Mouse (Mus musculus): ENCODE measurements around the gene Cand2.

DNA sequence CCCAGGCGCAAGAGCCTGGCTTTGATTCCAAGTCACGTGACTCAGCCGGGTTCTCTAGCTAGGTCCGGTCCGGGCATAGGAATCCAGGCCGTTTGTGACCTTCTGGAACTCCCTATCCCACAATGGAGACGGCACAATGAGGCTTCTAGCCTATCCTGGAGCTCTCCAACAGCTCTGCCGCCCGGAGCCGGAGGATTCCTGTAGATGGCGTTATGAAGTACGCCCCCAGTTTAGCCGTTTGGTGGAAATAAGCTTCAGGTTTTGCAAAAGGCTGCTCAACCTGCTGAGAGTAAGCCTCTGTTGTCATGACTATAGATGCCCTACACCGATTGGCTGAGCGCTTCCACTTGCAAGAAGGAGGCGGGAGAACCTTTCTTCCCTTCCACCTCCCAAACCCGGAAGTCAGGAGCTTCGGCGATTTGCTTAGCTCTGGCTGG, 63.8 kb downstream of the Cand2 start, which contains the start of gene Efcab12:
- no peak for TF ChIP-seq CTCF (IDR thresholded peaks at IDR 0.05; ENCODE audit: control insufficient read depth, insufficient read depth, insufficient read length)
- no peak for TF ChIP-seq USF1 (IDR thresholded peaks at IDR 0.05; ENCODE audit: low read depth)
- no peak for TF ChIP-seq MYOG (IDR thresholded peaks at IDR 0.05; ENCODE audit: control insufficient read depth, extremely low read depth, insufficient read length)
- no peak for TF ChIP-seq FOSL1 (IDR thresholded peaks at IDR 0.05; ENCODE audit: insufficient read depth, low read length, poor library complexity, severe bottlenecking)
- TF ChIP-seq MAX (IDR thresholded peaks at IDR 0.05) = no peak
- TF ChIP-seq MYOD1 (IDR thresholded peaks at IDR 0.05; ENCODE audit: control insufficient read depth, insufficient read length, low read depth) = no peak

Data from C2C12 (cell line).